Mouse (Mus musculus) urinary bladder, adult 18-20 months (tissue): ENCODE data around the gene Pigk.
A peak's percentile ranks its signal among the peaks of the same experiment; 100 is the strongest.

Experiments
- DNase-seq, 2 experiments: peaks; one replicate each; pipeline ENCODE4 v3.0.0; 2022; ENCODE audit warnings: low spot score in 2 of 2, mixed read lengths in 2 of 2

The Pigk gene

DNA sequence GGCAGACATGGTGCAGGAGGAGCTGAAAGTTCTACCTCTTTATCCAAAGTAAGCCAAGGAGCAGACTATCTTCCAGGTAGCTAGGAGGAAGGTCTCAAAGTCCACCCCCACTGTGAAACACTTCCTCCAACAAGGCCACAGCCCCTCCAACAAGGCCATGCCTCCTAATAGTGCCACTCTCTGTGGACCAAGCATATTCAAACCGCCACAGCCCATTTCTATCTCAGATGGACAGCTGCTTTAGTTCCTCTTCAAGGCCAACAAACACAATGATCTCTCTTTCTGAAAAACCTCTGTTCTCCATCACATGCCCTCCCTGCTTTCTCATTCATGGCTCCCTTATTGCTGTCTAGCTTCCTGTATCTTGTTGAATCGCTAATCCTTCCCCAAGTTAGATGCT is 218.6 kb downstream of the Pigk start:
- no peak for DNase-seq

GRCm38 (mm10) chr3:152933737-152934136 is 219.8 kb downstream of the Pigk start:
- DNase-seq: no peak

DNA sequence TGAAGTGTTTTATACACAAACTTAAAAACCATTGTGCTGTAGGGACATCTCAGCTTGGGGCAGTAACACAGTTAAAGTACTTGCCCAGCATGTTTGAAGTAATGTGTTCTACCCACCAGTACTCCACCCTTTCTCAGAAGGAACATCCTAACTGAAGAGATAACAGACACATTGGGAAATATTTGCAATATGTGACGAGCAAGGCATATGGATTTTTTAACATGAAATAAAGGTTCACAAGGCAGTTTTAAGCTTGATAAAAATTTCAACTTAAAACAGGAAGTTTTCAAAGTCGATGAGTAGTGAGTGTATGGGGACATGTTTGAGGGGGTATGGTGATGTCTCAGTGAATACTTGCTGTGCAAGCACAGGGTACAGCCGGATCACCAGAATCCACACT is 222.4 kb downstream of the Pigk start:
- no peak for DNase-seq

- DNase-seq: no peak
Measured at GRCm38 (mm10) chr3:152941671-152942070, 227.8 kb downstream of the Pigk start.

GRCm38 (mm10) chr3:152942985-152943384 is 229.1 kb downstream of the Pigk start:
- DNase-seq: no peak

DNA sequence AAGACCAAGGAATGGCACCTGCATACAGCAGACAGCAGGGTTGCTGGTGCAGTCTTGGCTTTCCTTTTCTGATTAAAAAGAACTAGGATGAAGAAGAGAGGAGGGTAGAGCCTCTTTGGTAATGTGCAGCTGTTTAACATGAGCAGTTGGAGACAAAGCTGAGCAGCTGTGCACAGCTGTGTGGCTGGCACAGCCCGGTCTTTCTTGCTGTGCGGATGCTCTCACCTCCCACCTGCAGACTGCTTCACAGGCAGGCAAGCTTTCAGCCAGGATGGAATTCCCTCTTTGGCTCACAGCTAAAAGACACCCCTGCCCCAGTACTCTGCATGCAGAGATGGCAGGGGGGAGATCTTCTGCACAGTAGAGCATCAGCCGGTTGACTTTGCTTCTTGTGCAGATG is 230.9 kb downstream of the Pigk start:
- no peak for DNase-seq

DNA sequence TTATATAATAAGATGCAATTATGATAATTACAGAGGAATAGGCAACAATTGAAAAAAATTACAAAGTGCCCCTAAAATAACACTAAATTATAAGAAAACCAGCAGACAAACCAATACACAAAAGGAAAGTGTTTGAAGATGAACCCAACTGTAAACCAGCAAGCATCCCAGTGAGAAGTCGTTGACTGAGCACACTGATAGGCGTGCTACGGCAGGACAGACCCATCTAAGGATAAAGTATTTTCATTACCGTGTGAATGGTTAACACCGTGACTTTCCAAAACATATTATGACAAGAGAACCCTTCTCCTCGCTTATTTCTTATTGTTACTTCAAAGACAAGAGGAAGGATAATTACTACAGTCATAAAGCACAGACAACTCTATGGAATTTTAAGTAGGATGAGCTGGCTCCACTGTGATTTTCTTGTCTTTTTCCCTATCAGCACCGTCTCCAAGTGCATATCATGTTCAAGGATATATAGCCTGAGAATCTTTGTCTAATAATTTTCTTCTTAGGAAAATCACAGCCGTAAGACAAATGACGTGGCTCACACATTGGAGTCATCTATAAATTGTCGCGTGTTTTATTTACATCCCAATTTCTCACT is 233.2 kb downstream of the Pigk start:
- no peak for DNase-seq

- no peak for DNase-seq
Measured at GRCm38 (mm10) chr3:152948556-152948955, 234.7 kb downstream of the Pigk start.

- DNase-seq: no peak
Measured at GRCm38 (mm10) chr3:152949233-152949777, 235.4 kb downstream of the Pigk start.

- DNase-seq: no peak
Measured at GRCm38 (mm10) chr3:152950299-152950698, 236.4 kb downstream of the Pigk start.

GRCm38 (mm10) chr3:152950914-152951313 is 237.0 kb downstream of the Pigk start:
- DNase-seq: no peak

GRCm38 (mm10) chr3:152951634-152952545 is 238.0 kb downstream of the Pigk start:
- no peak for DNase-seq

DNA sequence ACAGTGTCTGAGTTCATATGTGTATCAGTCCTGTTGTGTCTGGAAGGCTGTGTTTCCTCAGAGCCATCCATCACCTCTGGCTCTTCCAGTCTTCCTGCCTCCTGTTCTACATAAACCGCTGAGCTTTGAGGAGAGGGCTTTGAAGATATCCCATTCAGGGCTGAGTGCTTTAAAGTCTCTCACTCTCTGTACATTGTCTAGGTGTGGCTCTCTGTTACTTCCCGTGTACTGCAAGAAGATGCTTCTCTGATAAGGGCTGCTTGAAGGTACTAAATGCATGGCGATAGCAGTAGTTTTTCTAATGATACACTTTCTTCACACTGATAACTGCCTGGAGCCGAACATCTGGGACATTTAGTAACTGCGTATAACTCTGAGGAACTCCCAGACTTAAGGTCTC is 242.1 kb downstream of the Pigk start:
- DNase-seq: no peak

DNA sequence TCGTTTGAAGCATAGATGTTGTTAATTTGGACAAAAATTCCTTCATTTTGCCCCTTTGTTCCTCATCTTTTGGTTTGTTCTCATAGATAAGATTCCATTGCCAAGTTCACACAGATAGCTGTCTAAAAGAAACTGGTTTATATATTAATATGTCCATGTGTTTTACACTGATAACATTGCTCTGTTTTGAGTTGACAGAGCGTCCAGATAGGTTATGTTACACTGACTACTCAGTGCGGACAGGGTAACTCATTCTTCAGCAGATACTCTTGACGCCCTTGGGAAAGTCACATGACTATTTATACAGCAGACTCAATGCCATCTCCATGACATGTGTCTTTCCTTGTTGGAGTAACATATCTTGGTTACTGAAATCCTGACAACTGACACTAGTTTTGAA is 242.9 kb downstream of the Pigk start:
- DNase-seq: no peak

- DNase-seq: peak in 1 of 2 experiments; percentile 10
Measured at GRCm38 (mm10) chr3:152958358-152959150, 244.7 kb downstream of the Pigk start.

DNA sequence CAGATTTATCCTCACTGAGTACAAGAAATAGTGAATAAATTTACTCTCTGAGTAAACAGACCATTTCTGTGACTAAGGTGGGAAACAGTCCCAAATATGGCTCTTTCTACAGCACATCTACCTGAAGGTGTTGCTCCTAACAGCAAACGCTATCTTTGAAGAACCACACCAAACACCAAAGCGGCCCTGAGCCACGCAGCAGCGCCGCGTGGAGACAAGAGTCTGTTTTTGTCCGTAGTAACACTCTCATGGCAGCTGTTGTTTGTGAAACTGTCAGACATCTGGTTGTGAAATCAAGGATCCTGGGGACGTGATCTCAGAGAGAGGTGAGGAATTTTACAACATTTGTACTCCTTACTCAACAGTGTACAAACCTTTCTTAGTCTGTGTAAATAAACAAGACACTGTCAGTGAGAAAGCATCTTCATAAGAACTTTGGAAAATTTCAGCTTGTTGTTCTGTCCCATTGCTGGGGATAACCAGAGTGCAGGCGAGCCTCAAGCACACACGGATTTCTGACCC is 248.0 kb downstream of the Pigk start:
- DNase-seq: no peak

DNA sequence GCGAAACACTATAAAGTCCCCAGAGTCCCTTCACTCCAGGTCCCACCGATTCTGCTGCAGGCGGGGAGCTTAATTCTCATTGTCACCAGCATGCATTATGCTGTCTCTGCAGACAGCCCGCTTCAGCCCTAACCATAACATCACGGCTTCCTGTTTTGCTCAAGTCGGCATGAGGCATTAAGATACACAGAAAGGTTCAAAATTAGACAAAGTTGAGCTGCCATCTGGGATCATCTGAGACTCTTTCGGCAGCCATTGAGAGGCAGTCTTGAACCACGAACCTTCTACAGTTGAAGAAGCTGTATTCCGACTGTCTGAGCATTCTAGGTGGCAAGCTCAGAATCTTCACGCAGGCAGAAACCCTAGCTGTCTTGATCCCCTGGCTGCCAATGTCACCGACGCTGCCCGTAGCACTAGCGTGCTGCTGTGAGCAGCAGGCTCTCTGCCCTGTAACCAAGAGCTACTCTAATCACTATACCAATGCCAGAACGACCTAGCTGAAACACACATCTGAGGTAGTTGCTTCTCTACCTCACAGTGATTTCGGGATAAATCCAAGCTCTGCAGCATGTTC is 256.0 kb downstream of the Pigk start:
- DNase-seq: no peak

- no peak for DNase-seq
Measured at GRCm38 (mm10) chr3:152971373-152971772, 257.5 kb downstream of the Pigk start.

DNA sequence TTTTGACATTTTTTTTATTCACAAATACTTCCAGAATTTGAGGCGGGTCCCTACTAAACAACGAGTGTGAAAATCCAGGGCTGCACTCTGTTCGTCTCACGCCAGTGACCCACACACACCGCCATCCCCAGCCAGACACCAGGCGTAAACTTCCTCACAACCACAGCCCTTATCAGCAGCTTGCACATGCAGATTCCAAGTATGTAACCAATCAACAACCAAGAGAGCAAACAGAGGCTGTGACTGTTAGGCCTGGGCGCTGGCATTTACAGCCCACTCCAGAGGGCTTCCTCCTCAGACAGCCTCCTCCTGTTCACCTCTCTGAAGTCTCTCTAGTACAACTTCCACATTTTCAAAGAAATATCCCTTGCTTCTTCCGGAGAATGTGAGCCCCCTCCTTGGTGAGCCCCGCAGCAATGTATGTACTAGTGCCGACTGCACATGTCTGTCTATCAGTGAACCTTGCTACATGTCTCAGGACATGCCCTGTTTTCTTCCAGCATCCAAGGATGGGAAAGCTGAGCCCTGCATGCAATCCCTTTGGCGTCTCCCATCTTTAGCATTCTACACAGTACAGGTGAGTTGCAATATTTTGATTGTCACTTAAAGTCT is 265.7 kb downstream of the Pigk start:
- no peak for DNase-seq

DNA sequence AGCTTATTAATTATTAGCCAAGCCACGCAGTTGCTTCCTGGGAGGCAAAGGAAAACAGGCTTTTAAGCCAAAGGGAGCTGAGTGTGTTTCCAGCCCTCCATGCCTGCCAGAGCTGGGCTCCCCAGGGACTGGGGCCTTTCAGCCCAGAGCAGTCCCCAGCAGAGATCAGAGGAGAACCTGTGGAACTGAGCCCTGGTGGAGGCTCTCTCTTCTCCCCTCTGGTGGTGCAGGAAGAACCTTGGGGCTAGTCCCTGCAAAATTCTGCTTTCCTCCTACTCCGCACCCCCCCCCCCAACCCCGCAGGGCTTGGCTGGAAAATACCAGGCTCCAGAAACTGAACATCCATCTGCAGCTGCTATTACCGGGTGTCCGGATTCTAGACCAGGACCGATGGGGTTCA is 266.5 kb downstream of the Pigk start:
- DNase-seq: no peak
